Mouse (Mus musculus): ENCODE measurements around the gene Hspa4. TPM values are rescaled to one million over a fixed set of nuclear protein-coding genes. Genes with fewer than 3 reads are reported as not detected.
"Not testable (repeated sequence)": the region's sequence is repeated elsewhere in the genome, so short reads cannot be mapped to it uniquely, and the experiment has no call there.

Gene Hspa4
- polyA plus RNA-seq (2012; ENCODE audit: insufficient read depth, low replicate concordance) = 16.7 and 34.7 TPM in 2 replicates

- Histone ChIP-seq H3K9me3 (no peaks in the 10 kb centered on the region), H3K27me3 (replicated peaks) (no peaks in the 10 kb centered on the region), H3K4me1 (peaks cover 46% of the 10 kb centered on the region), H3K4me3 (replicated peaks) (peak within 1 kb of the TSS; percentile 97), H3K36me3 (replicated peaks; ENCODE audit: low read length) (peaks cover 21% of the 10 kb centered on the region)
- TF ChIP-seq GATA1 (IDR thresholded peaks at IDR 0.05; ENCODE audit: borderline replicate concordance, low read length) (no peak), FLI1 (IDR thresholded peaks at IDR 0.05; ENCODE audit: low read length) (peak; percentile 87)
Observed at GRCm38 (mm10) chr11:53300330-53301166, at the start of gene Hspa4. Gene Hspa4 (minus strand): TSS chr11:53300457.

- H3K9me3 ChIP-seq = no peaks in the 10 kb centered on the region
- H3K27me3 ChIP-seq (replicated peaks) = no peaks in the 10 kb centered on the region
- H3K36me3 ChIP-seq (replicated peaks; ENCODE audit: low read length) = no peaks in the 10 kb centered on the region
- peaks cover 84% of the 10 kb centered on the region for H3K4me1 ChIP-seq
- TF ChIP-seq GATA1 (IDR thresholded peaks at IDR 0.05; ENCODE audit: borderline replicate concordance, low read length) (no peak), FLI1 (IDR thresholded peaks at IDR 0.05; ENCODE audit: low read length) (no peak)
- peak overlapping the region; percentile 38 for H3K4me3 ChIP-seq (replicated peaks)
Observed at GRCm38 (mm10) chr11:53345738-53346137, 45.5 kb upstream of the Hspa4 start.

- Histone ChIP-seq H3K36me3 (replicated peaks; ENCODE audit: low read length) (no peaks in the 10 kb centered on the region), H3K4me3 (replicated peaks) (peak overlapping the region; percentile 42), H3K27me3 (replicated peaks) (no peaks in the 10 kb centered on the region), H3K4me1 (peaks cover 89% of the 10 kb centered on the region), H3K9me3 (no peaks in the 10 kb centered on the region)
- no peak for TF ChIP-seq FLI1 (IDR thresholded peaks at IDR 0.05; ENCODE audit: low read length)
- no peak; the same call in 2 of the 3 replicates for TF ChIP-seq GATA1 (IDR thresholded peaks at IDR 0.05; ENCODE audit: borderline replicate concordance, low read length)
Observed at GRCm38 (mm10) chr11:53345328-53345727, 45.1 kb upstream of the Hspa4 start.

GRCm38 (mm10) chr11:53342711-53343110, 42.5 kb upstream of the Hspa4 start:
- Histone ChIP-seq H3K4me3 (replicated peaks) (no peak overlapping the region), H3K27me3 (replicated peaks) (no peaks in the 10 kb centered on the region), H3K36me3 (replicated peaks; ENCODE audit: low read length) (no peaks in the 10 kb centered on the region), H3K9me3 (no peaks in the 10 kb centered on the region), H3K4me1 (peaks cover 75% of the 10 kb centered on the region)
- TF ChIP-seq GATA1 (IDR thresholded peaks at IDR 0.05; ENCODE audit: borderline replicate concordance, low read length) (no peak), FLI1 (IDR thresholded peaks at IDR 0.05; ENCODE audit: low read length) (no peak)

GRCm38 (mm10) chr11:53341019-53341418, 40.8 kb upstream of the Hspa4 start:
- peaks cover 79% of the 10 kb centered on the region for H3K4me1 ChIP-seq
- H3K4me3 ChIP-seq (replicated peaks); H3K36me3 ChIP-seq (replicated peaks; ENCODE audit: low read length); H3K27me3 ChIP-seq (replicated peaks); H3K9me3 ChIP-seq: not testable (repeated sequence)

GRCm38 (mm10) chr11:53337684-53338083, 37.4 kb upstream of the Hspa4 start:
- Histone ChIP-seq H3K4me3 (replicated peaks) (no peak overlapping the region), H3K9me3 (no peaks in the 10 kb centered on the region), H3K4me1 (peaks cover 76% of the 10 kb centered on the region), H3K27me3 (replicated peaks) (no peaks in the 10 kb centered on the region), H3K36me3 (replicated peaks; ENCODE audit: low read length) (peaks cover 13% of the 10 kb centered on the region)
- TF ChIP-seq GATA1 (IDR thresholded peaks at IDR 0.05; ENCODE audit: borderline replicate concordance, low read length) (no peak), FLI1 (IDR thresholded peaks at IDR 0.05; ENCODE audit: low read length) (no peak)

GRCm38 (mm10) chr11:53336924-53337323, 36.7 kb upstream of the Hspa4 start:
- Histone ChIP-seq H3K9me3 (no peaks in the 10 kb centered on the region), H3K27me3 (replicated peaks) (no peaks in the 10 kb centered on the region), H3K36me3 (replicated peaks; ENCODE audit: low read length) (peaks cover 19% of the 10 kb centered on the region), H3K4me1 (peaks cover 75% of the 10 kb centered on the region), H3K4me3 (replicated peaks) (no peak overlapping the region)
- no peak for TF ChIP-seq GATA1 (IDR thresholded peaks at IDR 0.05; ENCODE audit: borderline replicate concordance, low read length)
- TF ChIP-seq FLI1 (IDR thresholded peaks at IDR 0.05; ENCODE audit: low read length) = no peak

GRCm38 (mm10) chr11:53336182-53336571, 35.9 kb upstream of the Hspa4 start:
- no peak for TF ChIP-seq FLI1 (IDR thresholded peaks at IDR 0.05; ENCODE audit: low read length)
- TF ChIP-seq GATA1 (IDR thresholded peaks at IDR 0.05; ENCODE audit: borderline replicate concordance, low read length) = no peak
- no peak overlapping the region for H3K4me3 ChIP-seq (replicated peaks)
- no peaks in the 10 kb centered on the region for H3K27me3 ChIP-seq (replicated peaks)
- no peaks in the 10 kb centered on the region for H3K9me3 ChIP-seq
- H3K4me1 ChIP-seq = peaks cover 75% of the 10 kb centered on the region
- peaks cover 26% of the 10 kb centered on the region for H3K36me3 ChIP-seq (replicated peaks; ENCODE audit: low read length)

GRCm38 (mm10) chr11:53335505-53336181, 35.4 kb upstream of the Hspa4 start:
- peak overlapping the region; percentile 83 for H3K4me3 ChIP-seq (replicated peaks)

GRCm38 (mm10) chr11:53332076-53332680, 31.9 kb upstream of the Hspa4 start:
- H3K4me1 ChIP-seq = peaks cover 79% of the 10 kb centered on the region
- TF ChIP-seq FLI1 (IDR thresholded peaks at IDR 0.05; ENCODE audit: low read length) (no peak), GATA1 (IDR thresholded peaks at IDR 0.05; ENCODE audit: borderline replicate concordance, low read length) (no peak)
- H3K9me3 ChIP-seq = no peaks in the 10 kb centered on the region
- no peaks in the 10 kb centered on the region for H3K27me3 ChIP-seq (replicated peaks)
- H3K4me3 ChIP-seq (replicated peaks) = no peak overlapping the region
- peaks cover 64% of the 10 kb centered on the region for H3K36me3 ChIP-seq (replicated peaks; ENCODE audit: low read length)

More at GRCm38 (mm10) chr11:53335505-53336181, 35.4 kb upstream of the Hspa4 start:
- no peak for TF ChIP-seq FLI1 (IDR thresholded peaks at IDR 0.05; ENCODE audit: low read length)
- H3K27me3 ChIP-seq (replicated peaks) = no peaks in the 10 kb centered on the region
- H3K36me3 ChIP-seq (replicated peaks; ENCODE audit: low read length) = peaks cover 31% of the 10 kb centered on the region
- H3K9me3 ChIP-seq = no peaks in the 10 kb centered on the region
- peaks cover 76% of the 10 kb centered on the region for H3K4me1 ChIP-seq

Data from megakaryocyte, embryonic 14.5 days (primary cell).